Mouse (Mus musculus) brain, embryonic 14.5 days (tissue): ENCODE results near the gene Duoxa2.

ENCODE experiments used
- CTCF ChIP-seq: fragments of 200-500 bp; IDR thresholded peaks from 2 replicates; pipeline ENCODE4 v1.5.1; 2012; ENCODE audit warnings: inconsistent platforms, mild to moderate bottlenecking, moderate library complexity, borderline replicate concordance; ENCODE audit not compliant: insufficient read depth, insufficient read length; ENCODE audit errors: extremely low read depth
- POLR2A ChIP-seq: fragments of 200-500 bp; IDR thresholded peaks from 2 replicates; pipeline ENCODE4 v1.6.1; 2012; ENCODE audit warnings: mild to moderate bottlenecking, inconsistent platforms, borderline replicate concordance; ENCODE audit not compliant: poor library complexity, insufficient read depth, insufficient read length, severe bottlenecking; ENCODE audit errors: extremely low read depth

- TF ChIP-seq CTCF (no peak), POLR2A (no peak)
These were observed 7.5 kb downstream of the Duoxa2 start for GRCm38 (mm10) chr2:122306184-122306583.
